Mouse (Mus musculus): ENCODE measurements around the gene Mrc2.

The Mrc2 gene

DNA sequence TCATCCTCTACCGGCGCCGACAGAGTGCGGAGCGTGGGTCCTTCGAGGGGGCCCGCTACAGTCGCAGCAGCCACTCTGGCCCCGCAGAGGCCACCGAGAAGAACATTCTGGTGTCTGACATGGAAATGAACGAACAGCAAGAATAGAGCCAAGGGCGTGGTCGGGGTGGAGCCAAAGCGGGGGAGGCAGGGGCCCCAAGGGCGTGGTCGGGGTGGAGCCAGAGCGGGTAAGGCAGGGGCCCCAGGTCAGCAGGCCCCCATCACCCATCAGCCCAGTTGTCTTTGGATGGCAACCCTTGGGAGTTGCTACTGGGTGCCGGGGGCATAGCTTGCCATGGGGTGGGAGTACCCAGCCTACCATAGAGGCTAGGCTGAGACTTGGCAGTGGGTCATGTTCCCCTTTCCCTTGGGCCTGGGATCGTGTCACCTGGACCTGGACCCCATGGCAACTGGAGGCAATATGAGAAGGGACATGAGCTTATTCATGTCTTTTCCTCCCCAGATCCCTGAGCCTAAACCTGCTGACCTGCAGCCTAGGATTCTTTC, 57.4 kb downstream of the Mrc2 start:
- no peak for DNase-seq (ENCODE audit: low spot score in 2 of 2)

GRCm38 (mm10) chr11:105350643-105351042, 58.2 kb downstream of the Mrc2 start:
- no peak for DNase-seq (ENCODE audit: low spot score in 2 of 2)

DNA sequence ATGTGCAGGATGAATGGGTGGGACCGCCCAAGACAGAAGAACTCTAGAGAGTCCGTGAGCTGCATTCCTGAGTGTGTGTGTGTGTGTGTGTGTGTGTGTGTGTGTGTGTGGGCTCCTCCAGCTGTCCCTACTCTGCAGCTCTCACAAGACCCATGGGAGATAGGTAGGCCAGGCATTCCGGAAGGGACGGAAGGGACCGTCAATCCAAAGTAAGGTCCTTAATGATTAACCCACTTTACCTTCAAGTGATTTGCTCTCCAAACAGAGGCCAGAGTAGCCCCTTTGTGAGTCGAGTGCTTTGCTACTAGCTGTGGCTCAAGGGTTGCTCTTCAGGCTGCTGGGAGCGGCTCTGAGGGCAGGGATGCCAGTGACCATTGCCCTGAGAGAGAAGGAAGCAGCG, 59.7 kb downstream of the Mrc2 start:
- no peak for DNase-seq (ENCODE audit: low spot score in 2 of 2)

DNA sequence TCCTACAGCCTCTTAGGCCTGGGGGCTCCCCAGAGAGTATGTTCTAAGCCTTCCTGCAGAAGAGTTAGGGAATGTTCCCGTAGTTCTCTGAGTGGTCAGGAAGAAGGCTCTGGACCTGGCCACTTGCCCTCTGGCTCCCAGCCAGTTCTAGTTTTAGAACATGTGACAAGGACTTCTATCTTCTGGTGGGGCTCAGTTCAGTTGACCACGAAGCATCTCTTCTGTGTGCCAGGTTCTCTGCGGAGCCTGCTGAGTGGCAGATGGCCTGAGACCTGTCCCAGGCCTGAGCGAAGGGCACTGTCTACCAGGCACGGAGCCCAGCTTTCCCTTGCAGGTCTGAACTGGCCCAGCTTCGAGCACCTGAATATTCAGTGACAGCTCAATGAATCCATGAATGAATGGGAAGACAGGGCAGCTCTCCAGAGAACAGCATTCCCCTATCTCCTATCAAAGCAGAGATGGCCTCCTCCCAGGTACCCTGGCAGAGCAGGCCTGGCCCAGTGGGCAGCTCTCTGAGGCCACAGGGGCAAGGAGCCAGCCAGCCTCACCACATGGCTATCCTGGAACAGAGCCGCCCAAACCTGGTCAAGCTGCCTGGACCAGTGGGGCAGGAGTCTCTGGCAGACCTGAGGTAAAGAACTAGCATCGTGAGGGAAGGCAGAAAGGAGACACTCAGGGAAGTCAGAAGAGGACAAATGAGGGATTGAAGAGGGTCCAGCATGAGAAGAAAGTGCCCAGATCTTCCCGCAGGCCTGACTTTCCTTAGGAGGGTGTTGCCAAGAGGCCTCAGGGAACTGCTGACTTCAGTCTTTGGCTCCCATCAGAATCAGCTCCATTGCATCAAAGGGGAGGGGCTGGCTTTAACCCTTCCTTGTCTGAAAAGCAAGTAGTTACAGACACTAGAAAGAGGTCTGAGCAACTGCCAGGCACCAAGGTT, 60.8 kb downstream of the Mrc2 start:
- DNase-seq (ENCODE audit: low spot score in 2 of 2) = no peak

GRCm38 (mm10) chr11:105353891-105354280, 61.4 kb downstream of the Mrc2 start:
- no peak for DNase-seq (ENCODE audit: low spot score in 2 of 2)

DNA sequence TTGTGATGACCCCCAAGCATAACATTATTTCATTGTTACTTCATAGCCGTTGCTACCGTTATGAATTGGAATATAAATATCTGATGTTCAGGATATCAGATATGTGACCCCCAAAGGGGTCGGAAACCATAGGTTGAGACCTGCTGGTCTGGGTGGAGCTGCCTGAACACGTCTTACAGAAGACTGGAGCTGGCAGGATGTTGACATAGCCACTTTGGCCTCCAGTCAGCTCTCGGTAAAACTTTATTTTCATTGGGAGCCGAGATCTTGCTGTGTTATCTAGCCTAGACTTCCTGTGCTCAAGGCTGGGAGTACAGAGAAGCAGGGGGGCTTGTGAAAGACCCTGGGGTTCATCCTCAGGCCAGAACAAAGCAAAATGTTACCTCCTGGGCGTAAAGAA, 63.9 kb downstream of the Mrc2 start:
- DNase-seq (ENCODE audit: low spot score in 2 of 2) = no peak

DNA sequence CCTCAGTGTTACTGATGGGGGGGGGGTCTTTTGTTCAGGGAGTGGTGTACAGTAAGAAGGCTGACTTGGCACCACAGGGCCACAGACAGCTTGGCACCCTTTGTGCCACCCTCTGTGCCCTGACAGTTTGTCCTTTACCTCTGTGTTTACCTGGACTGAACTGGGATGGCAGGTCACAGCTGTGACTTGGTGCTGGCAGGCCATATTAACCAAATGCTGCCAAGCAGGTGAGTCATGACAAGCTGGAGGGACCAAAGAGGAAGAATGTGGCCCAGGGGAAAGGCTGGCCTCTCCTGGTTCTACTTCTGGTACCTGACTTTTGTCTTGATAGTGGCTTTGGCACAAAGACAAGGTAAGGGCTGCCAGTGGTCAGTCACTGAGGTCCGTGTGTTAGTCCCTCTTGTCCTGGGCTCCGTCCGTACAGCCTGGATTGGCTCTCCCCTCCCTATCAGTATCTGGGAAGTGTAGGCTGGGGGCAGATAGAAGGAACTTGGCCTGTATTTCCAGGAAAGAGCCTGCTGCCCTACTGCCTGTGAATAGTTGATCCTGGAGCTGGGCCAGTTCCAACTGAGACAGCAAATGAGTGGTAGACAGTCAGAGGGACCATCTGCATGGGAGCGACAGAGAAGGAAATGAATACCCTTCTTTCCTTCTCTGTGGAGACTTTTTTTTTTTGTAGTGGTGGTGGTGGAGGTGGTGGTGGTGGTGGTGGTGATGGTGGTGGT, 69.8 kb downstream of the Mrc2 start:
- no peak for DNase-seq (ENCODE audit: low spot score in 2 of 2)

GRCm38 (mm10) chr11:105362946-105363597, 70.6 kb downstream of the Mrc2 start:
- DNase-seq (ENCODE audit: low spot score in 2 of 2) = peak; percentile 87 to 88

- DNase-seq (ENCODE audit: low spot score in 2 of 2) = peak; percentile 81 to 83
Measured at GRCm38 (mm10) chr11:105363598-105364385, 71.3 kb downstream of the Mrc2 start.

DNA sequence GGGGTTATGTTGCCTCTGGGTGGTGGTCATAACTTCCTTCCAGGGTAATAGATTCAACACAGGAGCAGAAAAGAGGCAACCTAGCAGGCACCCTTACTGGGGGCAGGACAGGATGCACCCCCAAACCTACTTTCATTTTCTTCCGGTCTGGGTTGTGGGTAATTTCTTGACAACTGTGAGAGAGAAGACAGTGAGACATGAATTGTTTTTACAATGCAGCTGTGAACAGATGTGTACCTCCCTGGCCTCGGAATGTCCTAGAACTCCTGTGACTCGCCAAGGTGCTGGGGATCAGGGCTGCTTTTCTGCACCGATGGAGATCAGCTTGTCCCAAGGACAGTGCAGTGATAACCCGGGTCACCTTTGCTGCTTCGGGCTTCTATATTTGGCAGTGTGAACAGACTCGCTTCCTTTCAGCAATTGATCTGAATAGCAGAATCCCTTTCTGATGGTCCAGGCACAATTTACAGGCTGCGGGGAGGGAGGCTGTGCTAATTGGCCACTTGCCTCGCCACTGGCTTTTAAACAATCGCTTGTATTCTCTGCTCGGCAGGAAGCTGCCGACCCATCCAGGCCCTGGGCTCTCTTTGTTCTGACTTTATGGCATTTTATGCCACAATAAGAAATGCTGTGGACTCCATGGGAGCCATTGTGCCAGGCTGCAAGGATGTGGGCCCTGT, 72.1 kb downstream of the Mrc2 start:
- DNase-seq (ENCODE audit: low spot score in 2 of 2) = peak; percentile 41 to 52

DNA sequence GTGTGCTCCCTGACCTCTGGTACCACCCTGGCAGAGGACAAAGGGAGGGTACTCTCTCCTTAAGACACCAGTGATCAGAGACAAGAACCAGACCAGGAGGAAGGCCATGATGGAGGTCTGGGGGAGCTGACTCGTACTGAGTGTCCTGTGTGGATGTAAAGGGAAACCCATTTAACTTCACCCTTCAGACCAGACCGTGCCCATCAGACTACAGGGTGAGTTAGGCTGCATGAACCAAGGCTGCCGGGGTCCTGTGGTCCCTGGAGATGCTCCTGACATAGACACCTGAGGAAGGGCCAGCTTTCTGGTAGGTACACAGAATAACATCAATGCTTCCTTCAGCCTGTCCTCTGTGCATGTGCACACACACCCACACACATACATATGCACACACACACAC, 73.2 kb downstream of the Mrc2 start:
- DNase-seq (ENCODE audit: low spot score in 2 of 2) = no peak

GRCm38 (mm10) chr11:105366051-105366450, 73.6 kb downstream of the Mrc2 start:
- DNase-seq (ENCODE audit: low spot score in 2 of 2) = no peak

DNA sequence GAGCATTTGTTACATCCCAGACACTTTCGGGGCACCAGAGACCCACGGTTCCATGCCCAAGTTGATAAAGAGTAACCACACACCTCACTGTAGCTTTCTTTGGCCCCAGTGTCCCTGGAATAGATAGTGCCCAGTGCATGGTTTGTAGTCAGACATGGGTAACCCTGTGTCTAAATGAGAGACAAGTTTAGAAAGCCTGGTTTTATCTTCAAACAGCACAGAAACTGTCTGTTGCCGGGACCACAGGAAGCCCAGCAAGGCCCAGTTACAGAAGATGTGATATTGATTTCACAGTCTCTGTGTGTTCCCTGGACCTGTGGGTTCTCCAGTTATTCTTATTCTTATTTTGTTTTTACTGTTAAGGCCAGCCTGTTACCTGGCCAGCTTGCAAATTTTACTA, 74.7 kb downstream of the Mrc2 start:
- DNase-seq (ENCODE audit: low spot score in 2 of 2) = no peak

- DNase-seq (ENCODE audit: low spot score in 2 of 2) = no peak
Measured at GRCm38 (mm10) chr11:105368833-105369232, 76.4 kb downstream of the Mrc2 start.

DNA sequence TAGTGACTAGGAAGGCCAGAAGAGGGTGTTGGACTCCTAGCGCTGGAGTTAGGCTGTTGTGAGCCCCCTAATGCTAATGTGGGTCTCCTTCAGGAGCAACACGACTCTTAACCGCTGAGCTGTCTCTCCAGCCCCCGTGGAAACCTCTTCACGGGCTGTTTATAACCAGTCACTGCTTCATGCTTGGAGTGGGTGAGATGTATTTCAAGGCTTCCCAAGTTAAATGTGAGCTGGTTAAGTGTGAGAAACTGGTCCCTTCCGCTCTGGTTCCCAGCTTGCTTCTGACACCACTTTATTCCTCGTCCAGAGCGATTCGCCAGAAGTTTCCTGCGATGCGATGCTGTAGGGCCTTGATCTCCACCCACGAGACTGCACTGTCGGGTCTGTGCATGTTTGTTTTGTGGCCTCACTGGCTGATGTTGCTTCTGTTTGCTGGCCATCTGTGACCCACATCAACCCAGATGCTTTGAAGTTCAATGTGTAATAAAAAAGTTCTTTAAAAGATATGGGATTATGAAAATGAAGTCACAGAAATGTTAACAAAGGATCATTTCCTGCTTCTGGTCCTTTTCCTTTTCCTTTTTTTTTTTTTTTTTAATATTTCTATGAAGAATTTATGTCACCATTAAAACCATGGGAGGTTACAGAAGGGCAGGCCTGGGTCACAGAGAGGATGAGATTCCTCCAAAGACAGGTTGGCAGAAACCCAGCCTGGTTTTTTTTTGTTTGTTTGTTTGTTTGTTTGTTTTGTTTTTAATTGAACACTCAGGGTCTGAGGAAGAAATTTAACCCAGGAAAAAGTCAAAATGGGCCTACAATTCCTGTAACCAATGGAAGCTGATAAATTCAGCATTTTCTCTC, 77.3 kb downstream of the Mrc2 start:
- DNase-seq (ENCODE audit: low spot score in 2 of 2) = no peak

- no peak for DNase-seq (ENCODE audit: low spot score in 2 of 2)
Measured at GRCm38 (mm10) chr11:105371818-105372217, 79.4 kb downstream of the Mrc2 start.

DNA sequence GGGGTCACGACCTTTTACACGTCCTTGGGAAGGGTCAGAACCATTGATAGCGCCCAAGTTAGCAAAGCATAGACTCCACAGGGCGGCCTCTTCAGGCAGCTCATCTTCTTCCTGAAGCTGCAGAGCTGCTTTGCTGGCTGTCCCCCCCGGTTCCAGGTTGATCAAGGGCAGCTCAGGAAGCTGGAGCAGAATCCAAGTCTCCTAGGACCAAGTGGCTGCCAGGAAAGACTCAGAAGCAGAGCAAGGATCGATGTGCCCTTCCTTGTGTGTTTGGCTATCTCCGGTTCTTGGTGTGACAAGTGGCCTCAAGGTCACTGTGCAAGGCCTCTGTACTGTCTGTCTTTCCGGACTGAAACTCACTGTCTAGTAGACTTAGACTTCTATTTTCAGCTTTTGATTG, 81.4 kb downstream of the Mrc2 start:
- no peak for DNase-seq (ENCODE audit: low spot score in 2 of 2)

DNA sequence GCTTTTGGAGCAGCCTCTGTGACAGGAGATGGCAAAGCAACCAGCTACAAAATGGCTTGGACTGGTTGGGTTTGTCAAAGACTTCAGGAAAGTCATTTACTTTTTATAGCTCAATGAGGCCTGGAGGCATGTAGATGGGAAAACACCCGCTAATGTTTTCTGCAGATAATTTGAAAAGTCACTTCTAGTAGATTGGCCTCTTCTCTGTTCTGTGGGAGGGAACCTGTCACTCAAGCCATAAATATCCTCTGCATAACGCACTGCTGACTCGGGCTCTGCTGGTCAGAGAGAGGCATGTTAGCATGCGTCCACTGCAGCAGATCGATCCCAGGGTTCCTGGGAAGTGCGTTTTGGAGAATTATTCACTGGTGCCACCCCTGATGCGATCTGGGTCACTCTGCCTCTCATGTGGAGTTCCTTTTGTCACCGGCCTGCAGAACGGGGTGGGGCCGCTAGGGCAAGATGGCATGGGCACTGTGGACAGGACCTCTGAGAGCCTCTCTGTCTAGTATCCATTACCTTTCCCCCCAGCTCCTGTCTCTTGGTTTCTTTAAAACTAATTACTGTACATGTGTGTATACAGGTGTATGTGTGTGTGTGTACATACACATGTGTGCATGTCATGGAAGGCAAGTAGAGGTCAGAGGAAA, 82.2 kb downstream of the Mrc2 start:
- DNase-seq (ENCODE audit: low spot score in 2 of 2) = no peak

DNA sequence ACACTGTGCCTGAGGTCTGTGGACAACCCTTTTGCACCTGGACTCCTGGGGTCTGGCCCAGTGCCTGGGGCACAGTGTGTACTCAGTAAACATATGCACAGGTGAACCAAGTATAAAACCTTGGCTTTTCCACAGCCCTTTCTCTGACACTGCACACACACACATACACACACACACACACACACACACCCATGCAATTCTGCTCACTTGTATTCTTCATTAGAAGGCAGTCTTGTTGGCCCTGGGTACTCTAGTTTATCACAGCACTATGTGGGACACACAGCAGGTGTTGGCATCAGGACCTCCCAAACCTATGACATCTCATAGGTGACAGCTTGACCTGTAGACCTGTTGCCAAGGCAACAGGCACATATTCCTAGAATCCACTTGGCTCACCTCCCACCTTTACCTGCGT, 83.4 kb downstream of the Mrc2 start:
- no peak for DNase-seq (ENCODE audit: low spot score in 2 of 2)

All from right cerebral cortex, adult 2 months (tissue).